ENCODE assay signal across 19 mouse cellular contexts in genomic region chr6:35028023-35028422, GRCm38 (mm10). TPM values are rescaled to one million over a fixed set of nuclear protein-coding genes. Genes with fewer than 3 reads are reported as not detected.
DNase-seq lines count a peak whose midpoint lies in the region; ATAC-seq lines count a peak whose summit lies in the region.
"Had no signal": no experiment of that assay in that cellular context is flagged by ENCODE, and none has a peak within 500 bp of the region (broad histone marks: within the 10 kb centered on the region; RNA-seq: fewer than 3 reads in every experiment).

No protein-coding gene starts in this region.

- 53% methylated on average over 2 of the region's 2 CpGs for WGBS in forebrain, embryonic 15.5 days
- 92% methylated on average over 2 of the region's 2 CpGs for WGBS in forebrain, embryonic 10.5 days
- 98% methylated on average over 2 of the region's 2 CpGs for WGBS in midbrain, embryonic 11.5 days
- 91% methylated on average over 2 of the region's 2 CpGs for WGBS in midbrain, embryonic 10.5 days

- H3K27ac ChIP-seq in forebrain, embryonic 15.5 days (replicated peaks): no peak overlapping the region
- H3K27ac ChIP-seq in forebrain, embryonic 10.5 days: no peak overlapping the region
- no peak overlapping the region for H3K27ac ChIP-seq in midbrain, embryonic 11.5 days (ENCODE audit: low read depth, low read length)
- H3K27ac ChIP-seq in midbrain, embryonic 10.5 days (replicated peaks): no peak overlapping the region
- H3K27ac ChIP-seq: heart, adult 2 months; heart, embryonic 13.5 days; hindbrain, embryonic 14.5 days; left cerebral cortex, adult 2 months; limb, embryonic 12.5 days; liver, embryonic 15.5 days; macrophage had no signal

- no peak overlapping the region for H3K4me3 ChIP-seq in forebrain, embryonic 15.5 days
- H3K4me3 ChIP-seq in forebrain, embryonic 10.5 days: no peak overlapping the region
- no peak overlapping the region for H3K4me3 ChIP-seq in midbrain, embryonic 11.5 days (ENCODE audit: low read depth, low read length)
- H3K4me3 ChIP-seq in midbrain, embryonic 10.5 days: no peak overlapping the region
- H3K4me3 ChIP-seq: erythroblast, embryonic 14.5 days; heart, adult 2 months; heart, embryonic 13.5 days; left cerebral cortex, adult 2 months; limb, embryonic 12.5 days; liver, embryonic 15.5 days had no signal

- peaks cover 2% of the 10 kb centered on the region; the same call in 1 of the 2 replicates for H3K36me3 ChIP-seq in forebrain, embryonic 15.5 days
- peaks cover 2% of the 10 kb centered on the region for H3K36me3 ChIP-seq in forebrain, embryonic 10.5 days (replicated peaks)
- H3K36me3 ChIP-seq in midbrain, embryonic 11.5 days (ENCODE audit: control insufficient read depth, insufficient read depth, low read length): no peaks in the 10 kb centered on the region
- H3K36me3 ChIP-seq in midbrain, embryonic 10.5 days: peaks cover 2% of the 10 kb centered on the region

- ATAC-seq in forebrain, embryonic 15.5 days (replicated peaks): peak; percentile 51; the same call in 1 of the 2 replicates
- ATAC-seq in midbrain, embryonic 11.5 days (ENCODE audit: low FRiP score): no peak
- ATAC-seq: intestine, postnatal 0 days had no signal

- peaks cover 16% of the 10 kb centered on the region for H3K4me1 ChIP-seq in forebrain, embryonic 15.5 days
- H3K4me1 ChIP-seq in forebrain, embryonic 10.5 days: peaks cover 27% of the 10 kb centered on the region
- no peaks in the 10 kb centered on the region for H3K4me1 ChIP-seq in midbrain, embryonic 11.5 days (ENCODE audit: control insufficient read depth, insufficient read depth, low read length)
- H3K4me1 ChIP-seq in midbrain, embryonic 10.5 days: peaks cover 19% of the 10 kb centered on the region

- no peak overlapping the region for H3K9ac ChIP-seq in forebrain, embryonic 15.5 days (replicated peaks)
- no peak overlapping the region for H3K9ac ChIP-seq in midbrain, embryonic 11.5 days (ENCODE audit: low read length)
- H3K9ac ChIP-seq: heart, embryonic 13.5 days; hindbrain, embryonic 14.5 days; limb, embryonic 12.5 days; liver, embryonic 15.5 days had no signal

- DNase-seq in forebrain, embryonic 10.5 days (ENCODE audit: extremely low spot score, low spot score): no peak
- DNase-seq in midbrain, embryonic 11.5 days (ENCODE audit: low spot score, missing footprints): peak; percentile 10
- no peak for DNase-seq in midbrain, embryonic 10.5 days (ENCODE audit: low spot score)
- peak; percentile 95 for DNase-seq in Muller cell, postnatal 12 days (ENCODE audit: inconsistent ontology term)
- peak; percentile 70 for DNase-seq in retina, embryonic 14.5 days (ENCODE audit: low spot score)
- no peak for DNase-seq in natural killer cell, adult 2 months (ENCODE audit: low spot score in 2 of 2)
- DNase-seq: adrenal gland, postnatal 25 days; kidney, adult 9 months; kidney, postnatal 14 days had no signal

- H3K27me3 ChIP-seq in forebrain, embryonic 15.5 days: no peaks in the 10 kb centered on the region
- no peaks in the 10 kb centered on the region for H3K27me3 ChIP-seq in forebrain, embryonic 10.5 days (ENCODE audit: poor library complexity, severe bottlenecking)
- no peaks in the 10 kb centered on the region for H3K27me3 ChIP-seq in midbrain, embryonic 11.5 days (ENCODE audit: control insufficient read depth, insufficient read depth, low read length)
- no peaks in the 10 kb centered on the region for H3K27me3 ChIP-seq in midbrain, embryonic 10.5 days (ENCODE audit: low read depth, poor library complexity, severe bottlenecking)
- H3K27me3 ChIP-seq: heart, embryonic 13.5 days; limb, embryonic 12.5 days; liver, embryonic 15.5 days had no signal

- no peak overlapping the region for H3K4me2 ChIP-seq in forebrain, embryonic 15.5 days (replicated peaks)
- no peak overlapping the region for H3K4me2 ChIP-seq in midbrain, embryonic 11.5 days
- H3K4me2 ChIP-seq: heart, embryonic 13.5 days; hindbrain, embryonic 14.5 days; limb, embryonic 12.5 days; liver, embryonic 15.5 days had no signal

- H3K9me3 ChIP-seq in forebrain, embryonic 15.5 days: no peaks in the 10 kb centered on the region
- H3K9me3 ChIP-seq in forebrain, embryonic 10.5 days: no peaks in the 10 kb centered on the region
- H3K9me3 ChIP-seq in midbrain, embryonic 11.5 days (ENCODE audit: control insufficient read depth, low read length): no peaks in the 10 kb centered on the region
- H3K9me3 ChIP-seq in midbrain, embryonic 10.5 days (replicated peaks): no peaks in the 10 kb centered on the region
- H3K9me3 ChIP-seq: heart, embryonic 13.5 days; limb, embryonic 12.5 days; liver, embryonic 15.5 days had no signal

RNA-seq across cellular contexts. Expression of gene Slc23a4, which starts 39.8 kb away (rescaled TPM):
- polyA plus RNA-seq in forebrain, embryonic 15.5 days (2015; fragmentation: Nextera tagmentation; extraction: Ambion mirVana): 0.42 and 0.48 TPM in 2 replicates
- 0.47 and 0.59 TPM in 2 replicates for polyA plus RNA-seq in forebrain, embryonic 10.5 days (2016; fragmentation: Nextera tagmentation; extraction: Ambion mirVana)
- 0.34 and 0.36 TPM in 2 replicates for polyA plus RNA-seq in midbrain, embryonic 11.5 days (2014; fragmentation: Nextera tagmentation; extraction: Ambion mirVana)
- 0.25 and 0.48 TPM in 2 replicates for polyA plus RNA-seq in midbrain, embryonic 10.5 days (2016; fragmentation: Nextera tagmentation; extraction: Ambion mirVana)
- polyA plus RNA-seq: erythroblast, embryonic 14.5 days had no signal

Comparison
In these comparisons a context has a peak if more than half of its experiments do, and no peak if none do; other contexts are left out.
1. DNase-seq: peak in midbrain, embryonic 11.5 days (single experiment), Muller cell, postnatal 12 days (single experiment) and retina, embryonic 14.5 days (single experiment); none in forebrain, embryonic 10.5 days (single experiment), midbrain, embryonic 10.5 days (single experiment) and natural killer cell, adult 2 months (0 of 2).